Mouse (Mus musculus): ENCODE measurements around the gene Mcrip1.
"Not testable (repeated sequence)": the region's sequence is repeated elsewhere in the genome, so short reads cannot be mapped to it uniquely, and the experiment has no call there.

DNA sequence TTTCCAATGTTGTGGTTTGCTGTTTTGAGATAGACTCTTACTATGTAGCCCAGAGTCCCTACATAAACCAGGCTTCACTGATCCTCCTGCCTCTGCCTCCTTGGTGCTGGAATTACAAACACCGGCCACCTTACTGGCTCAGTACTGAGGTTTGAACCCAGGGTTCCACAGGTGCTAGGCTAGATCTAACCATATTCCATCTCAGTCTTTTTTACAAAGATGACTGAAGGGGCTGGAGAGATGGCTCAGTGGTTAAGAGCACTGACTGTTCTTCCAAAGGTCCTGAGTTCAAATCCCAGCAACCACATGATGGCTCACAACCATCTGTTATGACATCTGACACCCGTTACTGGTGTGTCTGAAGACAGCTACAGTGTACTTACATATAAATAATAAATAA, 35.3 kb downstream of the Mcrip1 start:
- not testable (repeated sequence) for TF ChIP-seq POLR2A (IDR thresholded peaks at IDR 0.05; ENCODE audit: low read depth, low read length); CTCF (IDR thresholded peaks at IDR 0.05; ENCODE audit: borderline replicate concordance, insufficient read depth, low read length)
